Mouse (Mus musculus): Measurements from ENCODE around the gene Ppp1r2. TPM values are rescaled to one million over a fixed set of nuclear protein-coding genes. Genes with fewer than 3 reads are reported as not detected.

Ppp1r2 gene
- polyA plus RNA-seq, 1 experiment = 64.2 TPM

- no peak overlapping the region for H3K27ac ChIP-seq (ENCODE audit: insufficient read depth, low read length)
- no peak overlapping the region for H3K4me3 ChIP-seq (ENCODE audit: insufficient read depth, low read length)
- TF ChIP-seq POLR2A (IDR thresholded peaks at IDR 0.05; ENCODE audit: extremely low read depth, insufficient read depth, low read length) = no peak
- no peak for TF ChIP-seq CTCF (IDR thresholded peaks at IDR 0.05; ENCODE audit: extremely low read depth, insufficient read depth, low read length)
- H3K4me1 ChIP-seq (ENCODE audit: control insufficient read depth, insufficient read depth, low read length) = peaks cover 2% of the 10 kb centered on the region
These were observed 18.7 kb upstream of the Ppp1r2 start for GRCm38 (mm10) chr16:31293761-31294160.

- no peak for TF ChIP-seq CTCF (IDR thresholded peaks at IDR 0.05; ENCODE audit: extremely low read depth, insufficient read depth, low read length)
- TF ChIP-seq POLR2A (IDR thresholded peaks at IDR 0.05; ENCODE audit: extremely low read depth, insufficient read depth, low read length) = no peak
- Histone ChIP-seq H3K4me3 (ENCODE audit: insufficient read depth, low read length) (no peak overlapping the region), H3K4me1 (ENCODE audit: control insufficient read depth, insufficient read depth, low read length) (peaks cover 6% of the 10 kb centered on the region), H3K27ac (ENCODE audit: insufficient read depth, low read length) (peak overlapping the region; percentile 33; the same call in 1 of the 2 replicates)
These were observed 15.8 kb upstream of the Ppp1r2 start for GRCm38 (mm10) chr16:31290751-31291365.

- Histone ChIP-seq H3K4me1 (ENCODE audit: control insufficient read depth, insufficient read depth, low read length) (peaks cover 6% of the 10 kb centered on the region), H3K4me3 (ENCODE audit: insufficient read depth, low read length) (no peak overlapping the region), H3K27ac (ENCODE audit: insufficient read depth, low read length) (no peak overlapping the region)
- TF ChIP-seq CTCF (IDR thresholded peaks at IDR 0.05; ENCODE audit: extremely low read depth, insufficient read depth, low read length) (no peak), POLR2A (IDR thresholded peaks at IDR 0.05; ENCODE audit: extremely low read depth, insufficient read depth, low read length) (no peak)
These were observed 15.2 kb upstream of the Ppp1r2 start for GRCm38 (mm10) chr16:31290281-31290680.

- Histone ChIP-seq H3K27ac (ENCODE audit: insufficient read depth, low read length) (no peak overlapping the region), H3K4me1 (ENCODE audit: control insufficient read depth, insufficient read depth, low read length) (peaks cover 6% of the 10 kb centered on the region), H3K4me3 (ENCODE audit: insufficient read depth, low read length) (no peak overlapping the region)
- TF ChIP-seq CTCF (IDR thresholded peaks at IDR 0.05; ENCODE audit: extremely low read depth, insufficient read depth, low read length) (no peak), POLR2A (IDR thresholded peaks at IDR 0.05; ENCODE audit: extremely low read depth, insufficient read depth, low read length) (no peak)
These were observed 12.6 kb upstream of the Ppp1r2 start for GRCm38 (mm10) chr16:31287712-31288111.

- Histone ChIP-seq H3K27ac (ENCODE audit: insufficient read depth, low read length) (no peak overlapping the region), H3K4me3 (ENCODE audit: insufficient read depth, low read length) (no peak overlapping the region), H3K4me1 (ENCODE audit: control insufficient read depth, insufficient read depth, low read length) (peaks cover 6% of the 10 kb centered on the region)
- TF ChIP-seq CTCF (IDR thresholded peaks at IDR 0.05; ENCODE audit: extremely low read depth, insufficient read depth, low read length) = no peak
- TF ChIP-seq POLR2A (IDR thresholded peaks at IDR 0.05; ENCODE audit: extremely low read depth, insufficient read depth, low read length) = no peak
These were observed 11.9 kb upstream of the Ppp1r2 start for GRCm38 (mm10) chr16:31286801-31287488.

- TF ChIP-seq CTCF (IDR thresholded peaks at IDR 0.05; ENCODE audit: extremely low read depth, insufficient read depth, low read length) (no peak), POLR2A (IDR thresholded peaks at IDR 0.05; ENCODE audit: extremely low read depth, insufficient read depth, low read length) (no peak)
- no peak overlapping the region for H3K4me3 ChIP-seq (ENCODE audit: insufficient read depth, low read length)
- no peaks in the 10 kb centered on the region; the same call in 1 of the 2 replicates for H3K4me1 ChIP-seq (ENCODE audit: control insufficient read depth, insufficient read depth, low read length)
- no peak overlapping the region for H3K27ac ChIP-seq (ENCODE audit: insufficient read depth, low read length)
These were observed 6.9 kb upstream of the Ppp1r2 start for GRCm38 (mm10) chr16:31281981-31282380.

- TF ChIP-seq CTCF (IDR thresholded peaks at IDR 0.05; ENCODE audit: extremely low read depth, insufficient read depth, low read length) (no peak), POLR2A (IDR thresholded peaks at IDR 0.05; ENCODE audit: extremely low read depth, insufficient read depth, low read length) (no peak)
- Histone ChIP-seq H3K4me1 (ENCODE audit: control insufficient read depth, insufficient read depth, low read length) (no peaks in the 10 kb centered on the region; the same call in 1 of the 2 replicates), H3K4me3 (ENCODE audit: insufficient read depth, low read length) (no peak overlapping the region), H3K27ac (ENCODE audit: insufficient read depth, low read length) (no peak overlapping the region)
These were observed 5.1 kb upstream of the Ppp1r2 start for GRCm38 (mm10) chr16:31280176-31280575.

GRCm38 (mm10) chr16:31278581-31278980 lies 3.5 kb upstream of the Ppp1r2 start:
- Histone ChIP-seq H3K4me3 (ENCODE audit: insufficient read depth, low read length) (no peak overlapping the region), H3K4me1 (ENCODE audit: control insufficient read depth, insufficient read depth, low read length) (no peaks in the 10 kb centered on the region; the same call in 1 of the 2 replicates), H3K27ac (ENCODE audit: insufficient read depth, low read length) (no peak overlapping the region)
- no peak for TF ChIP-seq POLR2A (IDR thresholded peaks at IDR 0.05; ENCODE audit: extremely low read depth, insufficient read depth, low read length)
- no peak for TF ChIP-seq CTCF (IDR thresholded peaks at IDR 0.05; ENCODE audit: extremely low read depth, insufficient read depth, low read length)

GRCm38 (mm10) chr16:31278081-31278480 lies 3.0 kb upstream of the Ppp1r2 start:
- Histone ChIP-seq H3K4me3 (ENCODE audit: insufficient read depth, low read length) (no peak overlapping the region), H3K4me1 (ENCODE audit: control insufficient read depth, insufficient read depth, low read length) (peaks cover 3% of the 10 kb centered on the region; the same call in 1 of the 2 replicates), H3K27ac (ENCODE audit: insufficient read depth, low read length) (no peak overlapping the region)
- TF ChIP-seq CTCF (IDR thresholded peaks at IDR 0.05; ENCODE audit: extremely low read depth, insufficient read depth, low read length) (no peak), POLR2A (IDR thresholded peaks at IDR 0.05; ENCODE audit: extremely low read depth, insufficient read depth, low read length) (no peak)

- TF ChIP-seq POLR2A (IDR thresholded peaks at IDR 0.05; ENCODE audit: extremely low read depth, insufficient read depth, low read length) = no peak
- no peak for TF ChIP-seq CTCF (IDR thresholded peaks at IDR 0.05; ENCODE audit: extremely low read depth, insufficient read depth, low read length)
- Histone ChIP-seq H3K4me3 (ENCODE audit: insufficient read depth, low read length) (no peak overlapping the region), H3K4me1 (ENCODE audit: control insufficient read depth, insufficient read depth, low read length) (peaks cover 5% of the 10 kb centered on the region; the same call in 1 of the 2 replicates), H3K27ac (ENCODE audit: insufficient read depth, low read length) (peak overlapping the region; percentile 10)
These were observed 1.9 kb upstream of the Ppp1r2 start for GRCm38 (mm10) chr16:31276962-31277361.

Measured in cortical plate, adult 2 months (tissue).